Mouse (Mus musculus) cerebellum, postnatal 36 days (tissue): ENCODE results near the gene Hmgxb4.
"Not testable (repeated sequence)": the region's sequence is repeated elsewhere in the genome, so short reads cannot be mapped to it uniquely, and the experiment has no call there.

Source experiments
- DNase-seq, 2 experiments: peaks; one replicate each; pipeline ENCODE4 v3.0.0; 2021 to 2022; ENCODE audit warnings: mixed read lengths in 2 of 2

Gene Hmgxb4

DNA sequence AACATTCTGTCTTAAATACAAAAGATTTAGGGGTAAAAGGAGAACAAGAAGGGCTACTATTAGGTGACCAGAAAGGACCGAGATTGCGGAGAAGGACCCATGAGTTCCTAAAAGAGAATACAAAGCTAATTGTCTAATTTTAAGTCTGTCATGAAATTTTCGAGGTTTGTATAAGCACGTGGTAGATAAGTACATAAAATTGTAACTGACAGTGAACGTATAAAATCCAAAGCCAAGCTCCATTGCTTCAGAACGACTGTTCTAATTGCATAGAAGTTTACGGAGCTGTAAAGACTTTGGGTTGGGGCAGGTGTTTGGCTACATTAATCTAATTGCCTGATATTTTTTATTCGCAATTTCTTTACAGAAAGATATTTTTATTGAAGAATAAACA lies at the start of gene Hmgxb4:
TSS of gene Hmgxb4 (plus strand) at position 276 of the 394 bp plus-strand sequence.
- DNase-seq, result no peak

DNA sequence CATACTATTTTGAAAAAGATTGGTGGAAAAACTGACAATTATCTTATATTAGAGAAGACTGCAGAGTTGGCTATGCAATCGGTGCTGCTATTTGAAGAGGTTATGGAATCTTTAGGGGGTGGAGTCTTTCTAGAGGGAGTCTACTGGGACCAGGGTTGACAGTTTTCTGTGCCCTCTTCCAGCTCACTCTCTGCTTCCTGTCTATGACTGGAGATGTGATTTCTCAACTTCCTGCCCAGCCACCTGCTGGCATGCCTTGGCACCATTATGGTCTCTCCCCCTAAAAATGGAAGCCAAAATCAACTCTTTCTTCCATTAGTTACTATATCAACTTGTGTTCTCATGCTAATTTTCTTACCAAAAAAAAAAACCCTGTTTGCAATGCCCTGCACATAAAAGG lies 43.7 kb upstream of the Hmgxb4 start:
- no peak for DNase-seq

DNA sequence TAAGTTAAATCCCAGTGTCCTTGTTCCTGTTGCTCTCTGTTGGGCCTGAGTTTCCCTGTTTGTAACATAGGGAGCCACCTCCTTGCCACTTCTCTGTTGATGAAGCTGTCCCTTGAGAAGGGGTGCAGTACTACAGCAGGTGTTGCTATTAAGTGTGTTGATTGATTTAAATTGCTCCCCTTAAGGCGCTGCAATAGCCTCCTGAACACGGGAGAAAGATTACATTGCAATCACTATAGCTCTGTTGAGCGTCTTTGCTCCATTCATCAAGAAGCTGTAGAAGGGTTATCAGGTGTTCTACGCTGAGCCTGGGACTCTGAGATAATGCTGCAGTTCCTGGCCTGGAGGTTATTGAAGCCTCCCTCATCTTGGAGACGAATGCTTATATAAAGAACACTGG lies 29.2 kb upstream of the Hmgxb4 start:
- DNase-seq, result no peak

DNA sequence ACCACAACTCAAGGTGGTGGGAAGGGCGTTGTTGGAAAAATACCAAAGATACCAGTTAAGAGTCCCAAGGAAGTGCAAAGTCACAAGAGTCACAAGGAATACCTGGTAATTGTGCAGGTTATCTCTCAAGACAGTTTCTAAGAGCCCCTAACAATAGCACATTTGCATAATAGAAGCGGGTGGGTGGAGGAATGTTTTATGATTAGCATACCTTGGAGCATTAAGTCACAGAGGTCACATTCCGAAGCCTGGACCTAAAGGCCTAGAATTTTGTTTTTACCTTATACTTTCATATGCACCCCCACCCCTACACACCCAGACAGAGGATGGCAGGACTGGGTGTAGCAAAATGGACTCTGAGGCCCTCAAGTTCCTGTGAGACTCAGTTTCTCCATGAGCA lies 22.9 kb upstream of the Hmgxb4 start:
- DNase-seq, result not testable (repeated sequence)

DNA sequence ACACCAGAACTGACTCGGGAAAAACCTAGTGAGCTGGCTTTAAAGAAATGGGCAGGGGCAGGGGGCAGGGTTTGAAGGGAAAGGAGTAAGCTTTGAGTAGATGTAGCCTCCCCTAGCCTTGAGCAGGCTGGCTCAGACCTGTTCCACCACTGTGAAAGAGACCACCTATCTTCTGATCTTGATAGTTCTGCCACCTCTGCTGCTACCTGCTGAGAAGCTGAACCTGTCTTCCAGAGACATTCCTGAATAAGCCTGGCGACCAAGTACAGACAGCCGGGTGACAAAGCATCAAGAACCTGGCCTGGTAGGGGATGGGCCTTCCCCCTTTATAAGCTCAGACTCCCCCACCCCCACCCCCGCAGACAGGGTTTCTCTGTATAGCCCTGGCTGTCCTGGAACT lies 21.5 kb upstream of the Hmgxb4 start:
- DNase-seq, result no peak

DNA sequence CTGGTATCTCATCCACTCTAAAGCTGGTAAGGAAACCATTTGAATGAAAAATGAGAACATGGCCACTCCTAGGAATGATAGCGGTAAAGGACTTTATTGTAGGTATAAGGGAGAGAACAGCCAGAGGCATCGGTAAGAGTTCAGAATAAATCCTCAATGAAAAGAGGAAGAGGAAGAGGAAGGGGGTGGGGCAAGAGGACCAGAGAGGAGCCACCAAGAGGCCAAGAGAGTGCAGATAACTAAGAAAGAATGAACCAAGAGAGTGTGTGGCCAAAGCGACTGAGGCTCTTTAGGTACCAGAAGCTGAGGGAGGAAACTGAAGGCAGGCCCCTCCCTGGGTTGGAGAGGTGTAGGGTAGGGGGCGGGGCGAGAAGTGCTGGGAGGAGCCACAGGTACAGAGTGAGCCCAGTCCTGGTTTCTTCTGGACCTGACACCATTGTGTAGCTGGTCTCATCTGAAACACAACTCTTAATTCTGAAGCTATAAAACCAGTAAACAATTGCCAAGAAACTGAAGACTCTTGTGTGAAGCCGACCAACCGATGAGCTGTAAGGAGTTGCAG lies 20.8 kb upstream of the Hmgxb4 start:
- no peak for DNase-seq

DNA sequence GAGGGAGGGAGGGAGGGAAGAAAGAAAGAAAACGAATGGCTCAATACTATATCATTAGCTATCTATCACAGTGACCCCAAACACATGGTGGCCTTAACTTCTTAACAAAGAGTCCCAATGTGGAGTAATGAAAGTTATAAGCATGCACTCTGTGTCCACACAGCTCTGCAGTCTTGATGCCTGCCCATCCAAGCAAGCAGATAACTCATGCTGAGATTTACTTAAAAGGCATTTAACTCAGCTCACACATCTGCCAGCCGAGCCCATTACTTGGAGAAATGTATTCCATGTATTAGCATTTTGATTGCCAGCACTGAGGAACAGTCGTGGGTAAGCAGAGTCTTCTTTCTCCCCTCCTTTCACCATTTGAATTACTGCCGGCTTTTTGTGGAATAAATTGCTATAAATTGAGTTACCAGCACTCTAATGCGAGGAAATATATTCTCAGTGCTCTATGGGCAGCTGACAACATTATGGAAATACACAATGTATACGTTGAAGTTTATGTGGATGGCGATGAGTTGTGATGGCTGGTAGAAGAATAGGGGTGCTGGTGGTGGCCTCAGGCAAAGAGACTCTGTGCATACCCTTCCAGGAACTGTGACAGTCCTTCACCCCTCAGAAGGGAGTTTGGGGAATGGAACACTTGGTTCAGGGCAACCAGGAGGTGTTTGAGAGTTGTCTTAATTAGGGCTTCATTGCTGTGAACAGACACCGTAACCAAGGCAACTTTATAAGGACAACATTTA lies 19.9 kb upstream of the Hmgxb4 start:
- no peak for DNase-seq

DNA sequence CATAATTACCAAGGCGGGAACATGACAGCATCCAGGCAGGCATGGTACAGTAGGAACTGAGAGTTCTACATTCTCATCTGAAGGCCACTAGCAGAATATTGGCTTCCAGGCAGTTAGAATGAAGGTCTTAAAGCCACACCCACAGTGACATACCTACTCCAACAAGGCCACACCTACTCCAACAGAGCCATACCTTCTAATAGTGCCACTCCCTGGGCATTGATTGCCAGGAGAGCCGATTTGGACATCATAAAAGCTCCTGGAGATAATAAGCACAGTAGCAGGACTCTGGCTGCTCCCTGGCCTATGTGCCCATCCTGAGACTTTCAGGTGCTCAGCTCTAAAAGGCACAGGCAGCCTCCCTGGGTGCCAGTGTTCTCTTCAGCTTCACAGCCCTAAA lies 19.3 kb upstream of the Hmgxb4 start:
- no peak for DNase-seq

DNA sequence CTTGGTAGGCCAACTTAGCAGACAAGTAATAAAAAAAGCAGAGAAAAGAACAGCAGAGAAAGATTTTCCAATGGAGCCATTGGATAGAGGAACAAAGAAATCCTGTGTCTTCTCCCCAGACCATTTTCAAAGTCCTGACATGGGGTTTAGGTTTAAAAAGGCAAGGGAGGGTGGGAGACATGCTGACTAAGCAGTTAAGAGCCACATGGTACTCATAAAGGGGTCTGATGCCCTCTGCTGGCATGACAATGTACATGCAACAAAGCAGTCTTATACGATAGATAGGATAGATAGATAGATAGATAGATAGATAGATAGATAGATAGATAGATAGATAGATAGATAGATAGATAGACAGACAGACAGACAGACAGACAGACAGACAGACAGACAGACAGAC lies 15.7 kb upstream of the Hmgxb4 start:
- no peak for DNase-seq

DNA sequence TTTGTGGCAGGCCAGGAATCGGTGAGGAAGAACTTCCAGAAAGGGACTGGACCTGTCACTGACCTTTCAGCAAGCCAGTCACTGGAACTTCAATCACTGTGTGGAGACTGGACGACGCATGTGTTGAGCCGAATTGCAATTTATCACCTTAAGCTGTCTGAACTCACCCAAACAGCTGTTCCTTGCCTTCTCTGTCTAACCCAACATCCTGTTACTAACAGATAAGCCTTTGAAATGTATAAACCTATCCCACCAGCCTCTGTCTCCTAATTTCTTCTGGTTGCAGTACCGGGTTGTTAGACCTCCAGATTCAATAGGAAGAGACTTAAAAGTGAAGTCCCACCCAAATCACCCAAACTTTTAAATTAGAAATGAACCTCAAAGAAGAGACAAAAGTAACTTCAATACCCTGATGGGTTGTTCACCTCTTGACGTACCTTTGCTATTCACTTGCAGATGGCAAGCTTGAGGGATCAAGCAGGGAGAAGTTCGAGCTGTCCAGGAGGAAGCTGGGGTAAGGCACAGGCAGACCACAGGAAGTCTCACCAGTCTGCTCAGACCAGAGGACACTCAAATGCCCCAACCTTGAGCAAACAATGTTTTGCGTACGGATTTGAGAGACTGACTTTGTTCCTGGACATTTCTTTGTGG lies 13.0 kb upstream of the Hmgxb4 start:
- DNase-seq, result no peak

DNA sequence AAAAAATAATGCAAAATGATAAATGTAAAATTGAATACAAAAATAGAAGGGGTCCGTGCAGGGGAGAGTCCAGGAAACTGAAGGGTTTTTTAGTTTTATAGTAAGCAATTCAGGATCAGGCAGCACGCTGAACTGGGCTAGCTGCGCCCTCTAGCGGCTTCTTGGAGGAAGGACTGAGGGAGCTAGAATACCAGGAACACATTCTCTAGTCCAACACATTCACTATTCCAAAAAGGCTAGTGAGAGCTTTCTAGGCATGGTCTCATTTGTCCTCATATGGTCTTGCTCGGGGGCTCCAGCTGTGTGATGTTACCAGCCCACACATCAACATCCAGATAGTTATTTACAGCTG lies 12.5 kb upstream of the Hmgxb4 start:
- DNase-seq, result peak; percentile 45 to 49

DNA sequence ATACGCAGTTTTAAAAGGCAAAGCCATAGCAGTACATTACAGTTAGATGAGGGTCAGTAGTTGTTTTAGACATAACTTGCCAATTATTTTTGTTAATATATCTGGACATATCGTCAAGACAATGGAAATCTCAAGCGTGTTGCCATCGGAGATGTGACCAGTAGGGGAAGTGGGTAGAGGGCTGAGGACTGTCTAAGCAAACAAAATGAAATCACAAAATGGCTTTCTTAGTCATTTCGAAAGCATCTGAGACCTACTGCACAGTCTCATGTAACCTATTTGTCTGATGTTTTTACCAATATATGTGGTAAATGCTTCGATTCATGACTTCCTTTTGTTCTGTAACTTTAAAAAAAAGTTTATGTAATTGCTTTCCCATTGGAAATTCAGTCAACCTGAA lies 11.3 kb upstream of the Hmgxb4 start:
- no peak for DNase-seq

DNA sequence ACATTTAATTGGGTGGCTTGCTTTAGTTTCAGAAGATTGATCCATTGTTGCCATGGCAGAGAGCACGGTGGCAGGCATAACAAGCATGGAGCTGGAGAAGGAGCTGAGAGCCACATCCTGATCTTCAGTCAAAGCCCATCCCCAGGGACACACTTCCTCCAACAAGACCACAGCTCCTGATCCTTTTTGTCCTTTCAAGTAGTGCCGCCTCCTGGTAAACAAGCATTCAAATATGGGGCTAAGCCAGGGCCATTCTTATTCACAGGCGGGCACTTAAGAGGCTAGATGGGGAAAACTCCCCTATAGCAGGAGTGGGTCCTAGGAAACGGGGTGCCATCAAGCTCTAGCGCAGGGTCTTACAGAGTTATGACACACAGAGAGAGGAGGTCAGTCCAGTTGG lies 5.7 kb upstream of the Hmgxb4 start:
- no peak for DNase-seq

DNA sequence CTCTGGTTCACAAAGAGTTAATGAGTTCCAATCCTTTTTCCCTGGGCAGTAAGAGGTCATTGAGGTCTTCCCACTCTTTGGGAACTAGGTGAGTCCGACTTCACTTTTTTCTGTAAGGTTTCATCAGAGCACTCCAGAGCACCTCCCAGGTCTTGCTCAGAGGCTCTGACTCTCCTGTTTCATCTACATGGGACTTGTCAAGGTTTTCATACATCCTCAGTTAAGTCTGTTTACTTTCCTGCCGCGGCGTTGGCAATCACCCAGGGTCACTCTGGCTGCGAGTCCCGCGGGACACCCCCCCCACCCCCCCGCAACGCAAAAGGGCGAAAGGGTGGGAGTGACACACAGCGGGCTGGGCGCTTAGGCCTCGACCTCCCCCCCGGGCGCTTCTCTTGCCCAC lies 3.1 kb upstream of the Hmgxb4 start:
- no peak for DNase-seq

DNA sequence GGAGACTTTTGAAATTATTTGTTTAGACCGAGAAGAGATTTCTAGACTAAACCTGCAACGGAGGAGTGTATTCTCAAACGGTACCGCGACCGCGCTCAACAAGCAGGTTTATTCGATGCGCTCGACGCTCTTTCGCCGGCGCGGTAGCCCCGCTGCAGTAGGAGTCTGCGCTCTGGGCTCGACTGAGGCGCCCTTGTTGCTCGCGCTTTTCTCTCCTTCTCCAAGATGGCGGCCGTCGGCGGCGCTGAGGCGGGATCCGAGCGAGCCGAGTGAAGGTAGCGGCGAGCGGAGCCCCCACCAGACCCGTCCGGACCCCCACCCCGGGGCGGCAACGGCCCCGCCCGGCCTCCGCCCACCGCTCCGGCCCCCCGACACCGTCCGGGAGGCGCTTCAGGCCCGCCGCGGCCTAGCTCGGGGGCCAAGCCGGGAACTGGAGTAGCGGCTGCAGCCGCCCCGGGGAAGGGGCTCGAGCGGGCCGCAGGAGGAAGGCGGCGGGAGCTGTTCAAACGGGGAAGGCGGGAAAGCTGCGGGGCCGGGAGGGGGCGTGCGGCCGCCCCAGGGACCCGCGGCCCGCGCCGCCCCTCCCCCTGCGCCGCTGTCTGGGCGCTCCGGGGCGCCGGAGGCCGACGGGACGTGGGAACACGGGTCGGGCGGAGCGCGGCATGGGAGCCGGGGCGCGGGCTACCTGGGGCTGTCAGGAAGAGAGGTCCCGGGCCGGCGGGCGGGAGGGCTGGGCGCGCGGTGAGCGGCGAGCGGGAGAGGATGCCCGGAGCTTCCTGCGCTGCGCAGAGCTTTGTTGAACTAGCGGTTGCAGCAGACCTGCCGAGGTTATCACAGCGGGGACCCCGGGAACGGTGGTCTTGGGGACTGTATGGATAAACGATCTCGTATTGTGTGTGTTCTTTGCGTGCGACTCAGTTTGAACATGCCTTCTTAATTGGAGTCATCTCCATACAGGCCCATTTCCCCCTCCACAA lies 607 bp downstream of the Hmgxb4 start:
- peak; percentile 83 to 87 for DNase-seq

DNA sequence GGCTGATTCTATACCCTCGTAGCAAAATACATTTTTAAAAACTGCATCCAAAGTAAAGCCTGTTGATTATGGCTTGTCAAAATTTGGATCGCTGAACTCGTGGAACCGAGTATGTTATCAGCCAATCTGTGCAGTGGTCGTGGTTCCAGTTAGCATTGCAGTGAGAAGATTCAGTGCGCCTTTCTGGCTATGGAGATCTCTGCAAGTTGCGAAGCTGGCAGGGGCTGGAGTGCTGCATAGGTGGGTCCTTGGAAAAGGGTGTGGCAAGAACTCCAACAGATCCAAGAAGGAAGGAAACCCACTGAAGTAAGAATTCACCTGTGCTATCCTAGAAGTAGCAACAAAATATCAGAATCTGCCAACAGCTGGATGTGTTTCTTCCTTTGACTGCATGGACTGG lies 1.4 kb downstream of the Hmgxb4 start:
- DNase-seq, result peak in 1 of 2 experiments; percentile 11

DNA sequence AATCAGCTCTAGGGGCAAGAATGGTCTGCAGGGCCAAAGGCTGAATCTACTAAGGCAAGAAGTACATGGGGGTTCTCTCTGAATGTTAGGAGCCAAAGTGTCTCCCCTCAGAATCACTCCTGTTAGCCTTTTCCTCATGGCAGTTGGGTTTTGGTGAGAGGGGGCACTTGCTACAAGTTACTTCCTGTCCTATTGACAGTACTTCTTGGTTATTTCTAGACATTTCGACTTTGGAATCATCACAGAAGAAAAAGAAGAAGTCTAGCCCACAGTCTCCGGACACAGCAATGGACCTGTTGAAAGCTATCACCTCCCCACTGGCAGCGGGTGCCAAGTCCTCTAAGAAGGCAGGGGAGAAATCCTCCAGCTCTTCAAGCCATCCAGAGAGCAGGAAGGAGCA lies 7.3 kb downstream of the Hmgxb4 start:
- no peak for DNase-seq

DNA sequence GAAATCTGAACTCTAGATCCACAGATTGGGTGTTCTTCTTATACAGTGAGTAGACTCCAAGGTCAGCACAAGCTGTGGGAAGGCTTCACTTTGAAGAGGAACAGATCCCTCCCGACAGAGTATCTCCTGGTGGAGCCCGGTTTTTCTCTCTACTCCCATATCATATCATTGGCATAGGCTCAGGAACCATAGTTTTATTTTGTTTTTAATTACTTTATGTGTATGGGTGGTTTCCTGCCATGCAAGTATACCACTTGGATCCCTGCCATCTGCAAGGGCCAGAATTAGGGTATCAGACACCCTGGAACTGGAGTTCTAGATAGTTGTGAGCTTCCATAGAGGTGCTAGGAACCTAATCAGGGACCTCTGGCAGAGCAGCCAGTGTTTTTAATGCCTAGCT lies 15.7 kb downstream of the Hmgxb4 start:
- DNase-seq, result no peak

DNA sequence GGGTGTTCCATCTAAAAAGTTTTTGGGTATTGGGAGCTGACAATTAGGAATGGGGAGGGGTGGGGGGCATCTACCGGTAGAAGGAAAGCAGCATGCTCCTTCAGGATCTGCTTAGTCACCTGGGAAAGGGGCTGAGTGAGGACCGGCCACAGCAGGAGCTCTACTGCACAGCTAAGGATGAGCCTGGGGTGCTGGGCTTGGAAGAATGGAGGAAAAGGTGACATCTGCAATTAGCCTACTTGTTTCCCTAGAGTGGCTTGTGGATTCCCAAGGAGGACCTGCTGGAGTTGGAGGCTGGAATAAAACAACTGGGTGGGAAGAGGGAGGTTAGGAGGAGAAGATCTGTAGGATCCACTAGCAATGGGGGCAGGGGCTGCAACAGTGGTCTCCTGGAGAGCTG lies 20.4 kb downstream of the Hmgxb4 start:
- no peak for DNase-seq

DNA sequence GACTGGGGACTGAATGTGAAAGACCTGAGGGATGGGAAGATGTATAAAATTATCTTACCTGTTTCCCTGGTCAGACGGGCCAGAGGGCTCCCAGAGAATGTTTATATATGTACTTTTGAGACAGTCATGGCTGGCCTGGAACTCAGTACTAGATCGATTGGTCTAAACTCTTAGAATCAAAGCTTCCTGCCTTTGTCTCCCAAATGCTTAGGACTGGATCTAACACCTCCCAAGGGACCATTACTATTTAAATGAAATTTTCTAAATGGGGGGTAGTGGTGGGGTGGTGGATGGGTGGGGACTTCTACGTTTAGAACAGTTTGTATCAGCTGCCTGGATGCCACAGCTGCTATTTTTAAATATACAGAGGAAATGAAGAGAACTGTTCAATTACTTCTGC lies 20.8 kb downstream of the Hmgxb4 start:
- DNase-seq, result no peak

DNA sequence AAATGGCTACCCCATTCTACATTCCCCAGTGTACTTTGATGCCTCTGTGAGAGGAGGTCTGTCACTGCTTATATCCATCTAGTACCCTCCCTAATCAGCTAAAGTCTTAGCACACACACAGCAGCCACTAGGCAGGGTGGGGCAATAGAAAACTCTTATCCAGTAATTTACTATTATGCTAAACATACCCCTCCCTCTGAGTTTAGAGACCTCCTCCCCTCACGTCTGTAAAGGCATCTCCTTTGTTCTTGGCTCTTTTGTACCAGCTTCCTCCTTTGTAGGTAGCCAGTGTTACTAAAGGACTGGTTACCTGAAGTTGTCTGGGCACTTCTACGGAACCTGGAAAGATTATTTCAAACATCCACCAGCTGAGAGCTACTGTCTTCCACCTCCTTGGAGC lies 22.8 kb downstream of the Hmgxb4 start:
- DNase-seq, result no peak

DNA sequence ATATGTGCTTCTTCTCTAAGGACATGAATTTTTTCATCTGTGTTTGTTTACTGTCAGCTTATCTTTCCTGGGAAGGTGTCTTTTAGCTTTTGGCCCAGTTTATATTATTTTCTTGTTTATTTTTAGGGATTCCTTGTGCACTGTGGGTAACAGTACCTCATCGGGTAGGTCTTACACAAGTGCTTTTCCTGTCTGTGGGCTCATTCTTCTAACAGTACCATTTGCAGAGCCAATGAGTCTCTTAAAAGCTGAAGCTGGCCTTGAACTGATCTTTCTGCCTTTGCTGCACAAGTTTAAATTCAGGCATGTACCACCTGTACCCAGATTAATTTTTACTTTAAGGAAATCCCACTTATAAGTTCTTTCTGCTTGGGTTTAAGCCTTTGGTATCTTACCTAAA lies 23.3 kb downstream of the Hmgxb4 start:
- no peak for DNase-seq

DNA sequence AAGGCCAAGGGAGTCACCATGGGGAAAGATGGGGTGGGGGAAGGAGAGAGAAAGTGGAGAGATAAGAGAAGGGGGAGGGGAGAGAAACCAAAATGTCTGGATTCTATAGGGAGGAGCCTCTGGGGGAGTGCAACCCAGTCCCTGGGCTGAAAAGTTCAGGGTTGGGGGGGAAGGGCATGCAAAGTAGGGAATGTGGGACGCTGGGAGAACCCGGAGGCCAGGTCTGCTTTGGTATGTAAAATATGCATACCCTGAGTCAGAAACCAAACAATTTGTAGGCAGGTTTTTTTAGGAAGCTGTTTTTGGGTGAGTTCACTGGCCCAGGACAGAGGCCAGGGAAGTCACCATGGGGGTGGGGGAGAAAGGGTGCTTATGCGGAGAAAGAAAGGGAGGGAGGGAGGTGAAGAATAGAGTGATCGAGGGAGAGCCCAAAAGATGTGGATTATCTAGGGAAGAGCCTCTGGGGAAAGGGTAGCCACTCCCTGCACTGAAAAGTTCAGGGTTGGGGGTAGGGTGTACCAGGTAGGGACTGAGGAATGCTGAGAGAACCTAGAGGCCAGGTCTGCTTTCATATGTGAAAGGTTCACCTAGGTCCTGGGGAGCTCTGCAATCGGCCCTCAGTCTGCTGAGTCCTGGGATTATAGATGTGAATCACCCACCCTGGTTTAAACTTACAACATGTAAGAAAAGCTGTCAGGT lies 25.3 kb downstream of the Hmgxb4 start:
- no peak for DNase-seq
